27 mouse cellular contexts compared by ENCODE assay signal in genomic region chr5:24521366-24521765, GRCm38 (mm10). TPM values are rescaled to one million over a fixed set of nuclear protein-coding genes. Genes with fewer than 3 reads are reported as not detected.
DNase-seq lines count a peak whose midpoint lies in the region; ATAC-seq and TF ChIP-seq lines count a peak whose summit lies in the region.
"Had no signal": no experiment of that assay in that cellular context is flagged by ENCODE, and none has a peak within 500 bp of the region (broad histone marks: within the 10 kb centered on the region; RNA-seq: fewer than 3 reads in every experiment).

No protein-coding gene starts in this region.

- H3K9me3 ChIP-seq in kidney, postnatal 0 days (replicated peaks; ENCODE audit: low read length): no peaks in the 10 kb centered on the region
- no peaks in the 10 kb centered on the region for H3K9me3 ChIP-seq in neural tube, embryonic 14.5 days (ENCODE audit: control insufficient read depth, low read length)
- H3K9me3 ChIP-seq: embryonic facial prominence, embryonic 12.5 days; embryonic facial prominence, embryonic 15.5 days; hindbrain, embryonic 12.5 days had no signal

- no peak overlapping the region for H3K4me2 ChIP-seq in kidney, postnatal 0 days (ENCODE audit: low read length)
- peak overlapping the region; percentile 31; the same call in 1 of the 2 replicates for H3K4me2 ChIP-seq in neural tube, embryonic 14.5 days (ENCODE audit: low read depth, low read length)
- H3K4me2 ChIP-seq: embryonic facial prominence, embryonic 12.5 days; embryonic facial prominence, embryonic 15.5 days; heart, embryonic 11.5 days; hindbrain, embryonic 12.5 days had no signal

- no peak overlapping the region for H3K4me3 ChIP-seq in kidney, postnatal 0 days (replicated peaks; ENCODE audit: low read depth, low read length)
- no peak overlapping the region for H3K4me3 ChIP-seq in neural tube, embryonic 14.5 days (ENCODE audit: low read depth, low read length)
- H3K4me3 ChIP-seq: embryonic facial prominence, embryonic 12.5 days; embryonic facial prominence, embryonic 15.5 days; gastrocnemius, adult 2 months; hindbrain, embryonic 12.5 days had no signal

- no peak for TF ChIP-seq CTCF in kidney, postnatal 0 days (IDR thresholded peaks at IDR 0.05; ENCODE audit: low read depth)

- peaks cover 56% of the 10 kb centered on the region for H3K27me3 ChIP-seq in kidney, postnatal 0 days (ENCODE audit: insufficient read depth, low read length)
- H3K27me3 ChIP-seq in neural tube, embryonic 14.5 days (ENCODE audit: control insufficient read depth, insufficient read depth, low read length): peaks cover 10% of the 10 kb centered on the region; the same call in 1 of the 2 replicates

- 55% methylated on average over 8 of the region's 8 CpGs for WGBS in kidney, postnatal 0 days
- WGBS in neural tube, embryonic 14.5 days: 64% methylated on average over 8 of the region's 8 CpGs

- H3K27ac ChIP-seq in kidney, postnatal 0 days: no peak overlapping the region
- H3K27ac ChIP-seq in neural tube, embryonic 14.5 days (ENCODE audit: low read depth, low read length): no peak overlapping the region
- H3K27ac ChIP-seq: embryonic facial prominence, embryonic 12.5 days; embryonic facial prominence, embryonic 15.5 days; gastrocnemius, adult 2 months; hindbrain, embryonic 12.5 days; hindbrain, postnatal 0 days had no signal

- no peak for ATAC-seq in kidney, postnatal 0 days (replicated peaks; ENCODE audit: low FRiP score, low read depth)
- ATAC-seq in neural tube, embryonic 14.5 days (ENCODE audit: low read depth): no peak
- ATAC-seq: CD4-positive, CD25-positive, alpha-beta regulatory T cell, adult 4 months; forebrain, embryonic 14.5 days; forebrain, postnatal 0 days; hindbrain, postnatal 0 days had no signal

- H3K4me1 ChIP-seq in kidney, postnatal 0 days (replicated peaks; ENCODE audit: insufficient read depth, low read length): peaks cover 4% of the 10 kb centered on the region; the same call in 1 of the 2 replicates
- H3K4me1 ChIP-seq in neural tube, embryonic 14.5 days (ENCODE audit: control insufficient read depth, insufficient read depth, low read length): peaks cover 5% of the 10 kb centered on the region; the same call in 1 of the 2 replicates

- H3K36me3 ChIP-seq in kidney, postnatal 0 days (ENCODE audit: insufficient read depth, low read length): no peaks in the 10 kb centered on the region
- H3K36me3 ChIP-seq in neural tube, embryonic 14.5 days (ENCODE audit: control insufficient read depth, insufficient read depth, low read length): no peaks in the 10 kb centered on the region
- H3K36me3 ChIP-seq: embryonic facial prominence, embryonic 12.5 days; embryonic facial prominence, embryonic 15.5 days; hindbrain, embryonic 12.5 days had no signal

- peak; percentile 64 for DNase-seq in kidney, postnatal 0 days (ENCODE audit: low spot score)
- no peak for DNase-seq in kidney, adult 9 months
- DNase-seq in ovary, adult 18-20 months (ENCODE audit: low spot score): peak; percentile 25
- no peak for DNase-seq in ovary, postnatal 14 days (ENCODE audit: low spot score)
- no peak for DNase-seq in testis, postnatal 14 days (ENCODE audit: low spot score)
- DNase-seq: adrenal gland, adult 2 months; adrenal gland, postnatal 14 days; cerebellum, adult 11 months; cerebellum, adult 2 months; cerebellum, adult 9-11 months; cerebellum, postnatal 25 days; forebrain, postnatal 0 days; gastrocnemius, adult 2 months; gastrocnemius, postnatal 14 days; heart, adult 11 months had no signal

- H3K9ac ChIP-seq in kidney, postnatal 0 days (ENCODE audit: low read depth, low read length): no peak overlapping the region
- H3K9ac ChIP-seq in neural tube, embryonic 14.5 days (replicated peaks; ENCODE audit: low read depth, low read length): no peak overlapping the region
- H3K9ac ChIP-seq: embryonic facial prominence, embryonic 12.5 days; embryonic facial prominence, embryonic 15.5 days; forebrain, postnatal 0 days; hindbrain, embryonic 12.5 days had no signal

RNA-seq across cellular contexts. Expression of gene Gbx1, which starts 5.6 kb away (rescaled TPM):
- polyA plus RNA-seq in kidney, postnatal 0 days (2015; fragmentation: Nextera tagmentation; extraction: Ambion mirVana): 0.04 TPM in 2 replicates
- polyA plus RNA-seq in neural tube, embryonic 14.5 days (2014; fragmentation: Nextera tagmentation; extraction: Ambion mirVana): 3.5 and 5.8 TPM in 2 replicates
- polyA plus RNA-seq: adrenal gland, adult 2 months; CD4-positive, CD25-positive, alpha-beta regulatory T cell, adult 4 months; embryonic facial prominence, embryonic 15.5 days; heart, postnatal 0 days had no signal

RNA-seq across cellular contexts. Expression of gene Asb10, which starts 19.4 kb away (rescaled TPM):
- polyA plus RNA-seq in kidney, postnatal 0 days (2015; fragmentation: Nextera tagmentation; extraction: Ambion mirVana): 0.69 and 0.93 TPM in 2 replicates
- 0.17 and 0.45 TPM in 2 replicates for polyA plus RNA-seq in neural tube, embryonic 14.5 days (2014; fragmentation: Nextera tagmentation; extraction: Ambion mirVana)
- polyA plus RNA-seq: C2C12; CD4-positive, CD25-positive, alpha-beta regulatory T cell, adult 4 months; forebrain, embryonic 11.5 days had no signal

RNA-seq across cellular contexts. Expression of gene 4931409K22Rik, which starts 35.2 kb away (rescaled TPM):
- 0.12 and 0.19 TPM in 2 replicates for polyA plus RNA-seq in kidney, postnatal 0 days (2015; fragmentation: Nextera tagmentation; extraction: Ambion mirVana)
- 0.14 and 0.16 TPM in 2 replicates for polyA plus RNA-seq in neural tube, embryonic 14.5 days (2014; fragmentation: Nextera tagmentation; extraction: Ambion mirVana)
- polyA plus RNA-seq: adrenal gland, adult 2 months; C2C12; CD4-positive, CD25-positive, alpha-beta regulatory T cell, adult 4 months; cerebellum, adult 2 months; heart, embryonic 11.5 days; heart, embryonic 14.5 days; heart, postnatal 0 days; hindbrain, embryonic 12.5 days had no signal

RNA-seq across cellular contexts. Expression of gene Abcf2, which starts 55.9 kb away (rescaled TPM):
- 74.4 and 79.6 TPM in 2 replicates for polyA plus RNA-seq in kidney, postnatal 0 days (2015; fragmentation: Nextera tagmentation; extraction: Ambion mirVana)
- 80.3 and 89.8 TPM in 2 replicates for polyA plus RNA-seq in neural tube, embryonic 14.5 days (2014; fragmentation: Nextera tagmentation; extraction: Ambion mirVana)

Comparison
In these comparisons a context has a peak if more than half of its experiments do, and no peak if none do; other contexts are left out.
1. DNase-seq: peak in kidney, postnatal 0 days (single experiment) and ovary, adult 18-20 months (single experiment); none in kidney, adult 9 months (single experiment), ovary, postnatal 14 days (single experiment) and testis, postnatal 14 days (single experiment).